Mouse (Mus musculus) cerebellum, postnatal 25 days (tissue): Measurements from ENCODE around the gene Ush1g.

Experiments
- DNase-seq, 2 experiments: peaks; one replicate each; pipeline ENCODE4 v3.0.0; 2021; ENCODE audit warnings: mixed read lengths in 2 of 2

Gene Ush1g

DNA sequence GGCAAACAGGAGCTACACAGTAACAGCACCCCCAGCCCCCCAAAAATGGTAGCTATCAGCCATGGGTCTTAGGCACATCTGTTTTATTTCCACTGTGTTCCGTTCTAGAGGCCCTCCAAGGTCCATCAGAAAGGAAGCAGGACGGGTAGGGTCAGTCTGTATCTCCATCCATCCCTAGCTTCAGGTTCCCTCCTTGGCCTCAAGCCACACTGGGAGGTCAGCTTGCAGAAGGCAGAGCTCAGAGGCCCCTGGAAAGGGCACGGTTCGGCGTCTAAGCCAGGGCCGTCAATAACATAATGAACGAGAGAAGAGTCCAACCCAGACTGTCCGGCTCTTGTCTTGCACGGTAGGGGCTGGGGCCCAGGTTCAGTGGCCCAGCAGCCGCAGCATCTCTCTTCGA, 53.9 kb downstream of the Ush1g start:
- peak; percentile 42 to 64 for DNase-seq

DNA sequence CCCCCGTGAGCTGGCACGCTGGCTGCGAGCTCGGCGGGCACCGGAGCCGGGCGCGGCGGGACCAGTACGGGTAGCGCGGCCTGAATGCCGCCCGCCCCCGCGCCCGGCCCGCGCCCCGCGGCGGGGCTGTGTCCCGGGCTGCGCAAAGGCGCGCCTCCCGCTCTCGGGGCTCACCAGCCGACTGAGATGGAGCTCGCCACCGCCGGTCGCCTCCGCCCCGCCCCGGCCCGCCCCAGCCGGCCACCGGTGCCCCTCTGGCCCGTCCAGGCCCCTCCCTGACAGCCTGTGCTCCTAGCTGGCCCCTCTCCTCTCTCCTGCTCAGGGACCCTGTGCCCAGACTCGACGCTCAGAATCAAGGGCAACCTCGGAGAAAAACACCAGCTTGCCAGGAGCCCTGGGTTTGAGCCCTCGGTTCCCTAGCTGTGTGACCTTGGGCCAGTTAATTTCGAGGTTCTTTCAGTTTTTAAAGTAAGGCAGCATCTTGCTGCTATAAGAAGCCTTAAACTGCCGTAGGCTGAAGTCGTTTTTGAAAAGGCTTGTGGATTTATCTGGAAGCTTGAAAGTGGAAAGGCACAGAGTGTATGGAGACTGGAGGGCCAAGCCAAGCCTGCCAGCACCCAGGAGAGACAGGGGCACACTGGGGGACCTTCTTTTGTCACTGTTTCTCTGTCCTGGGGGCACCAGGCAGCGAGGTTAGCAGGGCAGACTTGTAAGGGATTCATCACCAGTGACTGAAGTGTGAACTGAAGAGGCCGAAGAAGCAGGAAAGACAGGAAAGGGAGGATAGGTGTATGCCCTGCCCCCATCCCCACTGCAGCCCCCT, 54.6 kb downstream of the Ush1g start, which contains the start of gene Grin2c:
Grin2c (minus strand) TSS at position 183 of the 823 bp plus-strand sequence.
- DNase-seq = peak; percentile 86 to 89

DNA sequence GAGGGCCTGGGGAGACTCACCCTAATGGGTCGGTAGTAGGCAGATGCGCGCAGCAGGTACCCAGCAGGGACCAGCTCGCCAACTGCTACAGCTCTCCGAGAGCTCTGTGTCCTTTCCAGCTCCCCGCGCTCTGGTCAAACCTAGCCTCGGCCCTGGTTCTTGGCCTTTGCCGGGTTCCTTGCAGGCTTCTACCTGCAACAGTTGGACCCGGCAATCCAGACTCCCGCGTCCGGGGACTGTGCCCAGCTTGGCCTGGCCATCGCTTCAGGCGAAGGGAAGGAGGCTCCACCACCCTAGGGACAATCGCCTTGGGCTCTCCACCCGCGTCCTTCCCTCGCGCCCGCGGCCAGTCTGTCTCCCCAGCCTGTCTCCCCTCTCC, 55.5 kb downstream of the Ush1g start:
- DNase-seq = peak; percentile 81 to 85

DNA sequence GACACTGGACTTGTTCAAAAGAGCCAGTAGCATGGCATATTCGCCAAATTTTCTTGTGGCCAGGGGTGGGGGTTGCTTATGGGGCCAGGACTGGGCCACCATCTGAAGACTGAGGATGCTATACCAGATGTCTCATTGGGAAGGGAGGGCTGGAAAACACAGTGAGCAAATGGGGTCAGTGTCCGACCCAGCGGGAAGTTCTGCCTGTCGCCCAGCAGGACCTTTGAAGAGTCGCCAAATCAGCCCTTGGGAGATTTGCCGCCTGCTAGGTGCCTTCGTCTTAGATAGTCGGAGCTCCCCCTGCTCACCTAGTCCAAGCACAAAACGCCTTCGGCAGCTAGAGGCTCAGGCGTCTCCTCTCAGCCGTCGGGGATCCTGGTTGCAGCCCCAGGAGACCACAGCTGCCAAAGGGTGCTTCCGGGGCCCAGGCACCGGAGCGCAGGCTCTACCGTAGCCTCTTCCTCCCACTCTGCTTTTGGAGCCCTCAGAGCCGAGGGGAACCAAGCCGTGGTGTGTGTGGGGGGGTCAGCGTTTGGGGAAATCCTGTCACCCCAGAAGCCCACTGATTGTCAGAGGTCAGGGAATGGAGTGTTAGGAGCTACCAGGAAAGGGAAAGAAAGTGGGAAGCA, 56.0 kb downstream of the Ush1g start:
- DNase-seq = peak; percentile 86 to 87
